12 mouse cellular contexts compared by ENCODE assay signal in the genomic region with DNA sequence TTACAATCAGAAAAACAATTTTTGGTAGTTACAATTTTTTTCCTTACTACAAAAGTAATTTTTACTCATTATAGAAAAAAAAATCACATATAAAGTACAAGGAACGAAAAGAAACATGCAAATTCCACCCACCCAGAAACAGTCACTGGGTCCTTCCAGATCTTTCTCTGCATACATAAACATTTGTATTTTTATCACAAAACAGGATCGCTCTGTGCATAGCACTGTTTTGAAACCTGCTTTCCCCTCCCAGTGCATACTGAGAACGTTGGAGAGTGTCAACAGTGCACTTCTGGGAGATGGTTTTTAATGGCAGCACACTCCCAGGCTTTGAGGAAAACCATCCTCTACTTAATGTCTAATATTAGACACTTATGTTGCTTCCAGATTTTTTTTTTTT.
"Had no signal": no experiment of that assay in that cellular context is flagged by ENCODE, and none has a peak within 500 bp of the region (broad histone marks: within the 10 kb centered on the region; RNA-seq: fewer than 3 reads in every experiment).

No protein-coding gene starts in this region.

- DNase-seq: retina, postnatal 1 day; right cerebral cortex, adult 18-20 months; right cerebral cortex, postnatal 14 days; right cerebral cortex, postnatal 25 days; right cerebral cortex, postnatal 4 days; spleen, adult 18-20 months; thymus, adult 18-20 months; thymus, adult 2 months; thymus, postnatal 14 days; thymus, postnatal 25 days; thymus, postnatal 36 days; thymus, postnatal 4 days had no signal
